Mouse (Mus musculus): ENCODE measurements around the gene Agfg1. TPM values are rescaled to one million over a fixed set of nuclear protein-coding genes. Genes with fewer than 3 reads are reported as not detected.

Gene Agfg1
- polyA plus RNA-seq, 1 experiment = 26.9 TPM

- no peaks in the 10 kb centered on the region for H3K79me2 ChIP-seq (ENCODE audit: control insufficient read depth, insufficient read depth)
- no peaks in the 10 kb centered on the region for H3K27me3 ChIP-seq (ENCODE audit: control insufficient read depth, insufficient read depth, insufficient read length)
- no peak overlapping the region for H3K4me3 ChIP-seq (ENCODE audit: insufficient read depth, poor library complexity, severe bottlenecking)
- no peak overlapping the region for H3ac ChIP-seq (ENCODE audit: control insufficient read depth, insufficient read length, low read depth)
- H3K79me3 ChIP-seq (ENCODE audit: low read depth) = no peaks in the 10 kb centered on the region
- TF ChIP-seq CEBPB (IDR thresholded peaks at IDR 0.05; ENCODE audit: low read depth) = no peak
- TF ChIP-seq FOSL1 (IDR thresholded peaks at IDR 0.05; ENCODE audit: insufficient read depth, low read length, poor library complexity, severe bottlenecking) = no peak
- TF ChIP-seq MAX (IDR thresholded peaks at IDR 0.05) = no peak
- no peaks in the 10 kb centered on the region for H3K36me3 ChIP-seq (ENCODE audit: control insufficient read depth, insufficient read depth)
Measured at GRCm38 (mm10) chr1:82825256-82825655, 14.0 kb upstream of the Agfg1 start.

GRCm38 (mm10) chr1:82825783-82826182 lies 13.5 kb upstream of the Agfg1 start:
- H3K36me3 ChIP-seq (ENCODE audit: control insufficient read depth, insufficient read depth) = no peaks in the 10 kb centered on the region
- H3K79me3 ChIP-seq (ENCODE audit: low read depth) = no peaks in the 10 kb centered on the region
- no peak for TF ChIP-seq MYOG (IDR thresholded peaks at IDR 0.05; ENCODE audit: control insufficient read depth, extremely low read depth, insufficient read length)
- no peak for TF ChIP-seq MAX (IDR thresholded peaks at IDR 0.05)
- no peak for TF ChIP-seq USF1 (IDR thresholded peaks at IDR 0.05; ENCODE audit: low read depth)
- TF ChIP-seq MYOD1 (IDR thresholded peaks at IDR 0.05; ENCODE audit: control insufficient read depth, insufficient read length, low read depth) = no peak
- no peak for TF ChIP-seq CEBPB (IDR thresholded peaks at IDR 0.05; ENCODE audit: low read depth)
- no peak for TF ChIP-seq CTCF (IDR thresholded peaks at IDR 0.05; ENCODE audit: control insufficient read depth, insufficient read depth, insufficient read length)
- no peak for TF ChIP-seq FOSL1 (IDR thresholded peaks at IDR 0.05; ENCODE audit: insufficient read depth, low read length, poor library complexity, severe bottlenecking)
- H3K27me3 ChIP-seq (ENCODE audit: control insufficient read depth, insufficient read depth, insufficient read length) = no peaks in the 10 kb centered on the region
- no peaks in the 10 kb centered on the region for H3K79me2 ChIP-seq (ENCODE audit: control insufficient read depth, insufficient read depth)
- no peak overlapping the region for H3ac ChIP-seq (ENCODE audit: control insufficient read depth, insufficient read length, low read depth)
- no peak overlapping the region for H3K4me3 ChIP-seq (ENCODE audit: insufficient read depth, poor library complexity, severe bottlenecking)

- Histone ChIP-seq H3K4me3 (ENCODE audit: insufficient read depth, poor library complexity, severe bottlenecking) (no peak overlapping the region), H3K27me3 (ENCODE audit: control insufficient read depth, insufficient read depth, insufficient read length) (no peaks in the 10 kb centered on the region), H3K79me2 (ENCODE audit: control insufficient read depth, insufficient read depth) (no peaks in the 10 kb centered on the region), H3ac (ENCODE audit: control insufficient read depth, insufficient read length, low read depth) (no peak overlapping the region), H3K79me3 (ENCODE audit: low read depth) (no peaks in the 10 kb centered on the region), H3K36me3 (ENCODE audit: control insufficient read depth, insufficient read depth) (no peaks in the 10 kb centered on the region)
- TF ChIP-seq MYOG (IDR thresholded peaks at IDR 0.05; ENCODE audit: control insufficient read depth, extremely low read depth, insufficient read length) (no peak), MAX (IDR thresholded peaks at IDR 0.05) (no peak), MYOD1 (IDR thresholded peaks at IDR 0.05; ENCODE audit: control insufficient read depth, insufficient read length, low read depth) (no peak), CEBPB (IDR thresholded peaks at IDR 0.05; ENCODE audit: low read depth) (no peak), USF1 (IDR thresholded peaks at IDR 0.05; ENCODE audit: low read depth) (no peak), FOSL1 (IDR thresholded peaks at IDR 0.05; ENCODE audit: insufficient read depth, low read length, poor library complexity, severe bottlenecking) (no peak), CTCF (IDR thresholded peaks at IDR 0.05; ENCODE audit: control insufficient read depth, insufficient read depth, insufficient read length) (no peak)
Measured at GRCm38 (mm10) chr1:82826911-82827310, 12.4 kb upstream of the Agfg1 start.

GRCm38 (mm10) chr1:82830771-82831170 lies 8.5 kb upstream of the Agfg1 start:
- Histone ChIP-seq H3K79me3 (ENCODE audit: low read depth) (no peaks in the 10 kb centered on the region), H3K4me3 (ENCODE audit: insufficient read depth, poor library complexity, severe bottlenecking) (no peak overlapping the region), H3K27me3 (ENCODE audit: control insufficient read depth, insufficient read depth, insufficient read length) (no peaks in the 10 kb centered on the region), H3K36me3 (ENCODE audit: control insufficient read depth, insufficient read depth) (no peaks in the 10 kb centered on the region), H3K79me2 (ENCODE audit: control insufficient read depth, insufficient read depth) (no peaks in the 10 kb centered on the region), H3ac (ENCODE audit: control insufficient read depth, insufficient read length, low read depth) (no peak overlapping the region)
- TF ChIP-seq MAX (IDR thresholded peaks at IDR 0.05) (no peak), USF1 (IDR thresholded peaks at IDR 0.05; ENCODE audit: low read depth) (no peak), FOSL1 (IDR thresholded peaks at IDR 0.05; ENCODE audit: insufficient read depth, low read length, poor library complexity, severe bottlenecking) (no peak), MYOD1 (IDR thresholded peaks at IDR 0.05; ENCODE audit: control insufficient read depth, insufficient read length, low read depth) (no peak), CTCF (IDR thresholded peaks at IDR 0.05; ENCODE audit: control insufficient read depth, insufficient read depth, insufficient read length) (no peak), MYOG (IDR thresholded peaks at IDR 0.05; ENCODE audit: control insufficient read depth, extremely low read depth, insufficient read length) (no peak), CEBPB (IDR thresholded peaks at IDR 0.05; ENCODE audit: low read depth) (no peak)

GRCm38 (mm10) chr1:82831547-82832240 lies 7.6 kb upstream of the Agfg1 start:
- H3K79me3 ChIP-seq (ENCODE audit: low read depth) = no peaks in the 10 kb centered on the region
- H3K79me2 ChIP-seq (ENCODE audit: control insufficient read depth, insufficient read depth) = no peaks in the 10 kb centered on the region
- H3K36me3 ChIP-seq (ENCODE audit: control insufficient read depth, insufficient read depth) = no peaks in the 10 kb centered on the region
- peak overlapping the region; percentile 45 for H3ac ChIP-seq (ENCODE audit: control insufficient read depth, insufficient read length, low read depth)
- no peaks in the 10 kb centered on the region for H3K27me3 ChIP-seq (ENCODE audit: control insufficient read depth, insufficient read depth, insufficient read length)
- peak; percentile 94 for TF ChIP-seq USF1 (IDR thresholded peaks at IDR 0.05; ENCODE audit: low read depth)
- peak; percentile 69 for TF ChIP-seq MAX (IDR thresholded peaks at IDR 0.05)
- no peak for TF ChIP-seq CTCF (IDR thresholded peaks at IDR 0.05; ENCODE audit: control insufficient read depth, insufficient read depth, insufficient read length)
- peak; percentile 58 for TF ChIP-seq FOSL1 (IDR thresholded peaks at IDR 0.05; ENCODE audit: insufficient read depth, low read length, poor library complexity, severe bottlenecking)
- TF ChIP-seq MYOD1 (IDR thresholded peaks at IDR 0.05; ENCODE audit: control insufficient read depth, insufficient read length, low read depth) = peak; percentile 23
- no peak for TF ChIP-seq CEBPB (IDR thresholded peaks at IDR 0.05; ENCODE audit: low read depth)
- H3K4me3 ChIP-seq (ENCODE audit: insufficient read depth, poor library complexity, severe bottlenecking) = no peak overlapping the region
